Mouse (Mus musculus) erythroblast, embryonic 14.5 days (primary cell): ENCODE measurements around the gene Map1b.

Experiments used
- GATA1 ChIP-seq: IDR thresholded peaks from 2 replicates; pipeline ENCODE4 v1.6.1; 2012; ENCODE audit warnings: low read length, inconsistent platforms, mixed read lengths
- TAL1 ChIP-seq: IDR thresholded peaks from 3 replicates; pipeline ENCODE4 v1.6.1; 2012; ENCODE audit warnings: low read length, inconsistent platforms, mixed read lengths

GRCm38 (mm10) chr13:99452444-99452843, 63.9 kb downstream of the Map1b start:
- TF ChIP-seq TAL1: no peak
- TF ChIP-seq GATA1: no peak
